ENCODE assay signal across 26 mouse cellular contexts in genomic region chr16:72551672-72552243, GRCm38 (mm10).
DNase-seq lines count a peak whose midpoint lies in the region; ATAC-seq and TF ChIP-seq lines count a peak whose summit lies in the region.
"Had no signal": no experiment of that assay in that cellular context is flagged by ENCODE, and none has a peak within 500 bp of the region (broad histone marks: within the 10 kb centered on the region; RNA-seq: fewer than 3 reads in every experiment).

No protein-coding gene starts in this region.

- peaks cover 47% of the 10 kb centered on the region for H3K27me3 ChIP-seq in midbrain, embryonic 10.5 days (ENCODE audit: low read depth, poor library complexity, severe bottlenecking)
- no peaks in the 10 kb centered on the region for H3K27me3 ChIP-seq in midbrain, postnatal 0 days (ENCODE audit: insufficient read depth, low read length)
- H3K27me3 ChIP-seq in embryonic facial prominence, embryonic 11.5 days (ENCODE audit: control insufficient read depth, insufficient read depth, low read length): no peaks in the 10 kb centered on the region
- H3K27me3 ChIP-seq in midbrain, embryonic 15.5 days (replicated peaks): no peaks in the 10 kb centered on the region
- H3K27me3 ChIP-seq: embryonic facial prominence, embryonic 12.5 days; heart, embryonic 12.5 days; megakaryocyte, embryonic 14.5 days; stomach, embryonic 15.5 days had no signal

- H3K4me3 ChIP-seq in midbrain, embryonic 10.5 days: peak overlapping the region; percentile 14
- H3K4me3 ChIP-seq in midbrain, postnatal 0 days (ENCODE audit: low read depth, low read length): no peak overlapping the region
- no peak overlapping the region for H3K4me3 ChIP-seq in embryonic facial prominence, embryonic 11.5 days (ENCODE audit: low read depth, low read length)
- H3K4me3 ChIP-seq in midbrain, embryonic 15.5 days: no peak overlapping the region
- H3K4me3 ChIP-seq: embryonic facial prominence, embryonic 12.5 days; erythroblast, embryonic 14.5 days; heart, embryonic 12.5 days; layer of hippocampus, adult 2 months; left cerebral cortex, adult 2 months; limb, embryonic 10.5 days; megakaryocyte, embryonic 14.5 days; stomach, embryonic 15.5 days had no signal

- no peak for ATAC-seq in midbrain, postnatal 0 days (ENCODE audit: low FRiP score)
- ATAC-seq in embryonic facial prominence, embryonic 11.5 days (replicated peaks; ENCODE audit: insufficient number of reproducible peaks, low FRiP score, low TSS enrichment, low read depth): peak; percentile 52; the same call in 1 of the 2 replicates
- ATAC-seq in midbrain, embryonic 15.5 days (replicated peaks): peak; percentile 45
- ATAC-seq: inflammation-experienced regulatory T-cells, adult 6 months had no signal

- no peak overlapping the region for H3K9ac ChIP-seq in midbrain, postnatal 0 days (replicated peaks; ENCODE audit: low read length, poor library complexity, severe bottlenecking)
- no peak overlapping the region for H3K9ac ChIP-seq in embryonic facial prominence, embryonic 11.5 days (replicated peaks; ENCODE audit: low read length)
- H3K9ac ChIP-seq in midbrain, embryonic 15.5 days: no peak overlapping the region
- H3K9ac ChIP-seq: embryonic facial prominence, embryonic 12.5 days; heart, embryonic 12.5 days; stomach, embryonic 15.5 days had no signal

- no peak overlapping the region for H3K4me2 ChIP-seq in midbrain, postnatal 0 days (ENCODE audit: low read depth, low read length, poor library complexity, severe bottlenecking)
- no peak overlapping the region for H3K4me2 ChIP-seq in embryonic facial prominence, embryonic 11.5 days (ENCODE audit: low read depth, low read length)
- H3K4me2 ChIP-seq in midbrain, embryonic 15.5 days: no peak overlapping the region
- H3K4me2 ChIP-seq: embryonic facial prominence, embryonic 12.5 days; heart, embryonic 12.5 days; stomach, embryonic 15.5 days had no signal

- H3K36me3 ChIP-seq in midbrain, embryonic 10.5 days: no peaks in the 10 kb centered on the region
- H3K36me3 ChIP-seq in midbrain, postnatal 0 days (ENCODE audit: insufficient read depth, low read length): no peaks in the 10 kb centered on the region
- no peaks in the 10 kb centered on the region for H3K36me3 ChIP-seq in embryonic facial prominence, embryonic 11.5 days (replicated peaks; ENCODE audit: control insufficient read depth, insufficient read depth, low read depth, low read length)
- no peaks in the 10 kb centered on the region for H3K36me3 ChIP-seq in midbrain, embryonic 15.5 days (replicated peaks)
- H3K36me3 ChIP-seq: embryonic facial prominence, embryonic 12.5 days; heart, embryonic 12.5 days; limb, embryonic 10.5 days; stomach, embryonic 15.5 days had no signal

- peak overlapping the region; percentile 74 for H3K27ac ChIP-seq in midbrain, embryonic 10.5 days (replicated peaks)
- H3K27ac ChIP-seq in midbrain, postnatal 0 days (ENCODE audit: low read depth, low read length): no peak overlapping the region
- no peak overlapping the region for H3K27ac ChIP-seq in embryonic facial prominence, embryonic 11.5 days (replicated peaks; ENCODE audit: low read depth, low read length)
- H3K27ac ChIP-seq in midbrain, embryonic 15.5 days: no peak overlapping the region
- H3K27ac ChIP-seq: embryonic facial prominence, embryonic 12.5 days; layer of hippocampus, adult 2 months; left cerebral cortex, adult 2 months; limb, embryonic 10.5 days; stomach, embryonic 15.5 days had no signal

- peaks cover 40% of the 10 kb centered on the region for H3K4me1 ChIP-seq in midbrain, embryonic 10.5 days
- H3K4me1 ChIP-seq in midbrain, postnatal 0 days (ENCODE audit: insufficient read depth, low read length): no peaks in the 10 kb centered on the region
- H3K4me1 ChIP-seq in embryonic facial prominence, embryonic 11.5 days (ENCODE audit: control insufficient read depth, insufficient read depth, low read length): no peaks in the 10 kb centered on the region
- 0 out of 2 replicates have a peak, but pooled peaks cover 5% of the 10 kb centered on the region for H3K4me1 ChIP-seq in midbrain, embryonic 15.5 days
- H3K4me1 ChIP-seq: embryonic facial prominence, embryonic 12.5 days; heart, embryonic 12.5 days; limb, embryonic 10.5 days; megakaryocyte, embryonic 14.5 days; stomach, embryonic 15.5 days had no signal

- H3K9me3 ChIP-seq in midbrain, embryonic 10.5 days (replicated peaks): no peaks in the 10 kb centered on the region
- H3K9me3 ChIP-seq in midbrain, postnatal 0 days (ENCODE audit: low read length): no peaks in the 10 kb centered on the region
- no peaks in the 10 kb centered on the region for H3K9me3 ChIP-seq in embryonic facial prominence, embryonic 11.5 days (replicated peaks; ENCODE audit: control insufficient read depth, low read length)
- H3K9me3 ChIP-seq in midbrain, embryonic 15.5 days: no peaks in the 10 kb centered on the region
- H3K9me3 ChIP-seq: embryonic facial prominence, embryonic 12.5 days; heart, embryonic 12.5 days; limb, embryonic 10.5 days; megakaryocyte, embryonic 14.5 days; stomach, embryonic 15.5 days had no signal

- WGBS in midbrain, embryonic 10.5 days: 21% methylated on average over 8 of the region's 8 CpGs
- 28% methylated on average over 8 of the region's 8 CpGs for WGBS in midbrain, postnatal 0 days
- 24% methylated on average over 8 of the region's 8 CpGs for WGBS in embryonic facial prominence, embryonic 11.5 days
- WGBS in midbrain, embryonic 15.5 days: 14% methylated on average over 8 of the region's 8 CpGs

- DNase-seq in midbrain, embryonic 10.5 days (ENCODE audit: low spot score): peak; percentile 67
- DNase-seq in midbrain, postnatal 0 days (ENCODE audit: low spot score): no peak
- peak; percentile 73 for DNase-seq in embryo, embryonic 10.5 days (ENCODE audit: low spot score)
- DNase-seq in embryonic facial prominence, embryonic 11.5 days (ENCODE audit: low spot score): peak; percentile 6
- no peak for DNase-seq in right cerebral cortex, postnatal 14 days
- no peak for DNase-seq in layer of hippocampus, adult 9-11 months
- DNase-seq: adrenal gland, adult 8-10 months; cerebellum, adult 9-11 months; gastrocnemius, postnatal 10 days; heart, adult 11 months; heart, postnatal 14 days; kidney, adult 8-10 months; kidney, postnatal 14 days; lung, adult 2 months; thymus, adult 18-20 months; thymus, postnatal 4 days had no signal

- TF ChIP-seq CTCF in midbrain, postnatal 0 days (IDR thresholded peaks at IDR 0.05): no peak

Comparison
In these comparisons a context has a peak if more than half of its experiments do, and no peak if none do; other contexts are left out.
1. DNase-seq: peak in midbrain, embryonic 10.5 days (single experiment), embryo, embryonic 10.5 days (single experiment) and embryonic facial prominence, embryonic 11.5 days (single experiment); none in midbrain, postnatal 0 days (single experiment), right cerebral cortex, postnatal 14 days (single experiment) and layer of hippocampus, adult 9-11 months (single experiment).